Mouse (Mus musculus) frontal cortex, postnatal 25 days (tissue): ENCODE results near the gene Vim.

Experiments used
- DNase-seq, 2 experiments: peaks; one replicate each; pipeline ENCODE4 v3.0.0; 2022; ENCODE audit warnings: low spot score in 2 of 2

Gene Vim

DNA sequence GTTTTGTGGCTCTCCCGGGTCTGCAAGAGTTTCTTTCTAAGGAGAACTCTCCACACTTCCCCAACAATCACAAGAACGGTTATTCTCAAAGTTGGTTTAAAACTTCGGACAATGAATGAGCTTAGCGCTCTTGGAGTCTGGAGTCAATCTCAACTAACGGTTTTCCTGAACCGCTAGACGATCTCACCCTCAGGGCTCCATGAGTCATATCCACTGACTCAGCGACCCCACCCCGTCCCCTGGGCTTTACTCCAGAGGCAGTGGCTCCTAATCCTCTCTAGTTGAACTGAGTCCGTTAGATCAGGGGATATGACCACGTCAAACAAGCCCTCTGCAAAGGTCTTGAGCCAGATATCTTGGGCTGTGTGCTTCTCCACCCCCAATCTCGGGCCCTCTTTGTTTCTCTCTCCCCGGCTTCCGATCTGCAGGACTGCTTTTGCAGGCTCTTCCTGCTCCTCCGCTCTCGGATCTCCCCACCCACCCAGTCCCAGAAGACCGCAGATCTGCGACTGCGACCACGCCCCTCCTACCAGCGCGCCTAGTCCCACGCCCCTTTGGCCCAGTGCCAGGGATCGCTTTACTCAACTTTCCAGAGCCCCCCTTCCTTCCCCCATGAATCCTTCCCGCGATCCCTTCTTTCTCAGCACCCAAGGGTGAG lies at the start of gene Vim:
TSS of gene Vim (plus strand) at position 520 of the 658 bp plus-strand sequence.
- DNase-seq, result peak; percentile 24 to 33

GRCm38 (mm10) chr2:13526205-13526604 lies 47.5 kb upstream of the Vim start:
- no peak for DNase-seq

DNA sequence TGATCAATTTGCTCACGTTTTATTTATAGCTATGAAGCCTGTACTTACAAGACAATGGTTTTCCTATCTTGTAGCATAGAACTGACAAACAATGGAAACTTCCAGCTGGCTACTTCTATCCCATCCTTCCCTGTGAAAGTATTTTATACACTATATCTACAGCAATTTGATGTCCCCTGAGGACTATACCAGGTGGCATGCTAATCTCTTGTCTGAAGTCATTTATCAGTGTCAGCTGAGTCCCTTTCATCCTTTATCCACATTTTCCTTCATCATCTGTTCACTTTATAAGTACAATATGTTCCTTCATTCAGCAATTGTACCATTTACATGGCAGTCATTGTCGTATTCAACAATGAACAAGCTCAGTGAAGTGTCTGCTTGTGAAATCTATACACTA lies 46.6 kb upstream of the Vim start:
- DNase-seq, result no peak

- DNase-seq, result no peak
Measured at GRCm38 (mm10) chr2:13527531-13527930, 46.2 kb upstream of the Vim start.

GRCm38 (mm10) chr2:13529253-13529933 lies 44.3 kb upstream of the Vim start:
- no peak for DNase-seq

DNA sequence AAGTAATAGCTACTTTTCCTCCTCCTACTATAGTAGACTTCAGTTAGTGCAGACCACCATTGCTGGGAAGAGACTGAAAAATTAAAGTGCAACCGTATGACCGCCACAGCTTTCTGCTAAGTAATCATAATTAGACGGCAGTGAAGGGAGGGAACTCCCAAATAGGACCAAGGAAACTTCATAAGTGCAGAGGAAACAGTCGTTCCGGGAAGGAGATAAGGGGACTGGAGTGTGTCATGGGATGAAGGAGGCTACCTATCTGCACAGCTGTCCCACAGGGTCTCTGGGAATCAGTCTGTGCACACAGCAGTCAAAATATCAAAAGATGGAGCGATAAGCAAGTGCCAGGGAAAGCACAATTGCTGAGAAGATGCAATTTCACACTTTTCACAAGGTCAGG lies 43.1 kb upstream of the Vim start:
- DNase-seq, result no peak

GRCm38 (mm10) chr2:13536747-13537146 lies 37.0 kb upstream of the Vim start:
- DNase-seq, result no peak

- no peak for DNase-seq
Measured at GRCm38 (mm10) chr2:13537733-13538132, 36.0 kb upstream of the Vim start.

GRCm38 (mm10) chr2:13538258-13538657 lies 35.5 kb upstream of the Vim start:
- DNase-seq, result no peak

GRCm38 (mm10) chr2:13538704-13539377 lies 34.9 kb upstream of the Vim start:
- DNase-seq, result no peak

DNA sequence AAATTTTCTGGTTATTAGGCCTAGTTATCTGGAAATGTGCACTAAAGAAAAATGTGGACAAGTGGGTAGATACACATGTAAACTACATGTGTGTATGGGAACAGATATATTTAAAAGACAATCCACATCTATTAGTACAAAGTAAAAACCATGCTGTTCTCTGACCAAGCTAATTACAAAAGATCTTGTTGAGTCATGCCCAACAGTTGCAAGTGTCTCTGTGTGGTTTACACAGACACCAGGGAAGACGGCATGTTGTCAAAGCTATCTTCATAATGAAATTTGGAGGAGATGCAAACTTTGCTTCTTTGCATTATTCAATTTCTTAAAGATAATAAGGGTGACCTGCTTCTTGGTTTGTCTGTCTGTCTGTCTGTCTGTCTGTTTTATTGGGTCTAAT lies 33.9 kb upstream of the Vim start:
- DNase-seq, result no peak

GRCm38 (mm10) chr2:13543519-13544124 lies 30.1 kb upstream of the Vim start:
- DNase-seq, result no peak

GRCm38 (mm10) chr2:13544193-13544824 lies 29.4 kb upstream of the Vim start, which contains the start of gene Trdmt1:
Gene Trdmt1, minus strand, starts transcription at chr2:13544668.
- DNase-seq, result peak; percentile 65 to 69

- DNase-seq, result no peak
Measured at GRCm38 (mm10) chr2:13548749-13549148, 25.0 kb upstream of the Vim start.

GRCm38 (mm10) chr2:13553966-13554365 lies 19.8 kb upstream of the Vim start:
- DNase-seq, result no peak

DNA sequence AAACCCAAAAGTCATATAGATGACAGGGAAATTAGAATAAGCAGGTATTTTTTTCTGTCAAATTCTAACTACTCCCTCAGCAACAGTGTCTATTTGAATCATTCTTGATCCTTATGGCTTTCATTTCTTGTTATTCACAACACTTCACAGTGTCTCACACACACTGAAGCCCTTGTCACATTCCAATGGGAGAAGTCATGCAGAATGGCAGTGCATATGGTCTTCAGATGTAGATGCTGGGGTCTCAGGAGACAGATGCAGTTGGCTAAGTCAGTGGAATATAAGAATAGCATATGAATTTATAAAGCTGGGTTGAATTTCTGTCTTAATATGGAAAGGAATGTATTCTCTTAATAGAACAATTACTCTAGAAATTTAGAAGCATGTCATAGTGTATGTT lies 17.5 kb upstream of the Vim start:
- DNase-seq, result no peak

- DNase-seq, result no peak
Measured at GRCm38 (mm10) chr2:13557145-13558030, 16.3 kb upstream of the Vim start.

DNA sequence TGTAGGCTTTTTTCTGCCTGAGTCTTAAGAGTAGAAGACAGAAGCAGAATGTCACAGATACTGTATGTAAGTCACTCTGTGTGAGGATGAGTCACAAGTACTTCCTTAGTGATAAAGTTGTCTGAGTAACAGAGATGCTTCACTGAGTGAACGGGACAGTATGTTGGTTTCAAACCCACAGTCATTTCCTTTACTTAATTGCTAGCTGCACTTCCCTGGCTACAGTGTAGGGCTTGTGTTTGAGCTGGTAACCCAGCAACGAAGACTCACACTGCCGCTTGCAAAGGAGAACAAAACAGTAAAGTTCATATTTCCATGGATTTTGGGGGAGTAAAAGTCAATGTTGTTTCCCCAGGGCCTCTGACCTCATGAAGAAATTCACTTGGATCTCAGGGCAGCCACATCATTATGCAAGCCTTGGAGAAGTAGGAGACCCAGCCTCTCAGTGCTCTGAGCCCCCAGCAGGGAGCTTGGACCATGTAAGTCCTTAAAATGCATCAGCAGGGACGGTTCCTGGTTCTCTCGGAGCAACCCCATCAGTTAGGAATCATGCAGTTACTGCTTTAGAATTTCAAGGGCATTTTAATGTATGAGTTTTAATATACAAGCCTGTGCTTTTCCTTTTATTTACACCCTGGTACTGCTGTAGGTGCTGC lies 15.0 kb upstream of the Vim start:
- DNase-seq, result no peak

DNA sequence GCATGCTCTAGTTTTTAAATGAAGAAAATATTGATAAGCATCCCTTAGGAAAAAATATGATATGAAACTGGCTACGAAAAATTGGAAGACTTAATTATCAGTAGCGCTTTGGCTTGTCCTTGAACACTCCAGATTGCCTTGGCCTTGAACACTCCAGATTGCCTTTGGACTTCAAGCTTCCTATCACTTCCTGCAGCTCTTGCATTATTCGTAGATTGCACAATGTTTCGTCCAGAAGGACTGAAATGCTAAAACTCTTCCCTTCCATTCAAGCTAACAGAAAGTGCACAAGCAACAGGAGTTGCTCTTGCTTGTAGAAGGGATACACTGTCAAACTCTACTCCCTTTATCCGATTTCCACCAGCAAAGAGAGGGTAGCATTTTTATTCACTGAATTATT lies 14.4 kb upstream of the Vim start:
- DNase-seq, result no peak

DNA sequence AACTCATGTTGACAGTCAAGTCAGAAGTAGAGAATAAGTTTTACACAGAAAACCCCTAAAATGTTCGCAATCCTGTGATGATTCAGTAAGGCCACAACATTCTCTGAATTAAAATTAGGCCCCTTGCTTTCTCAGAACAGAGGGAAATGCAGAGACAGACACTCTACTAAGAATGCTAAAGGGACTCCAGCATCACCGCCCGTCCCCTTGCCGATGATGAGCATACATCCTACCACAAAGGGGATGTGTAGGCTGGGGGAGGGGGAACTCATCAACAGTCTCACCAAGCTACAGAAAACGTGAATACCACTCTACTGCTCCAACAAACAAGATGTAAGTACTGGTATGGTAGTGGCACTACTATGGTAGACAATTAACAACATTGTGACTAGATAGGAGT lies 14.0 kb upstream of the Vim start:
- no peak for DNase-seq

DNA sequence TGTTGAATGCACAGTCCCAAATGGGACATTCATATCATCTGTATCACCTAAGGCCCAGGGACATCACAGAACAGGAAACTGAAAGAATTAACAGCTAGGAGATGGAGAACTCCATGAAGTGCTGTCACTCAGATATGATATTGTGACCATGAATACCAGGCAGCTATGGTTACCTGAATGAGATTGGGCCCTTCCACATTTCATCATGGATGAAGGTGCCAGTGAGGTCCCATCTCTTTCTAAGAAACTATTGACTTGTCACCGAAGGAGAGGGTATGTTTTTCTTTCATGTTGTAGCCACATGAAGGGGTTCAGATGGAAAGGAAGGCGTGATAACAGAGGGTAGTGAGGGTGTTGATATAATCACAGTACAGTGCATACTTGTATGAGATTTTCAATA lies 13.3 kb upstream of the Vim start:
- no peak for DNase-seq
